Mouse (Mus musculus) small intestine, adult 2 months (tissue): Measurements from ENCODE around the gene Sh3tc1. TPM values are rescaled to one million over a fixed set of nuclear protein-coding genes. Genes with fewer than 3 reads are reported as not detected.

Experiments
- H3K27ac ChIP-seq: fragments of 200-500 bp; 2 replicates; pipeline ENCODE4 v1.5.1; 2012; ENCODE audit warnings: low read depth, low read length, control low read depth, inconsistent platforms; ENCODE audit not compliant: insufficient read depth
- H3K27me3 ChIP-seq: fragments of 200-500 bp; 2 replicates; pipeline ENCODE4 v1.6.1; 2012; ENCODE audit warnings: mild to moderate bottlenecking, moderate library complexity, low read length, inconsistent platforms; ENCODE audit not compliant: control insufficient read depth, insufficient read depth
- H3K36me3 ChIP-seq: fragments of 200-500 bp; 2 replicates; pipeline ENCODE4 v1.6.1; 2012; ENCODE audit warnings: mild to moderate bottlenecking, low read length, control low read depth, inconsistent platforms; ENCODE audit not compliant: control insufficient read depth, insufficient read depth
- H3K4me1 ChIP-seq: fragments of 200-500 bp; 2 replicates; pipeline ENCODE4 v1.6.1; 2012; ENCODE audit warnings: low read length, inconsistent platforms, mixed read lengths; ENCODE audit not compliant: control insufficient read depth, insufficient read depth, insufficient read length
- H3K4me3 ChIP-seq: fragments of 200-500 bp; 2 replicates; pipeline ENCODE4 v1.5.1; 2012; ENCODE audit warnings: low read depth, mild to moderate bottlenecking, control low read depth, inconsistent platforms, low read length, moderate library complexity
- CTCF ChIP-seq: fragments of 200-500 bp; IDR thresholded peaks from 2 replicates; pipeline ENCODE4 v1.5.1; 2012; ENCODE audit warnings: low read depth, mild to moderate bottlenecking, control low read depth, inconsistent platforms, low read length, moderate library complexity, mixed read lengths; ENCODE audit not compliant: insufficient replicate concordance, insufficient read length; ENCODE audit errors: extremely low read depth
- POLR2A ChIP-seq: fragments of 200-500 bp; IDR thresholded peaks from 2 replicates; pipeline ENCODE4 v1.6.1; 2012; ENCODE audit warnings: low read depth, mild to moderate bottlenecking, control low read depth, inconsistent platforms, low read length, moderate library complexity
- WGBS: fragments of 180-500 bp; shearing (Covaris S2); methylation state at CpG from one replicate; pipeline ENCODE4 v1.1.7; 2018; 5-methylcytosine and 5-hydroxymethylcytosine counted together
- polyA plus RNA-seq: library from polyadenylated mRNA; depleted of rRNA; stranded (reverse); fragments of >200 nt; gene quantifications from 2 replicates; pipeline ENCODE4 v1.2.3, GENCODE M21; 2012

The Sh3tc1 gene
- polyA plus RNA-seq, 1 experiment, result 7.7 TPM

DNA sequence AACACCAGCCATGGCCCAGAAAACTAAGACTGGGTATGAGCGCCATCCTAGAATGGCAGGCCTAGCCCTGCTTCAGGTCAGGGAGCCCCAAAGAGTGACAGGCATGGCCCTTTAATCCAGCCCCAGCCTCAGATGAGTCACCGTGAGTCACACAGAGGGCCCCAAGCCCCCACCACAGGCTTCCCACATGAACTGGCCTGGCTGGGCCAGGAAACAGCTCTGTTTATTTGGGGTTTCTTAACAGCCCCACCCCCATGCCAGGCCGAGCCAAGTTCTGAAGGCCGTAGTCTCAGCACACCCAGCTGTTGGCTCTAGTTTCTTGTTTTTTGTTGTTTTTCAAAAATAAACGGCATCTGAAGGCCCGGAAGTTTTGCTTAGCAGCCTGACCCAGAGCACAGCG, 66.7 kb downstream of the Sh3tc1 start:
- H3K36me3 ChIP-seq, result no peaks in the 10 kb centered on the region
- peaks cover 27% of the 10 kb centered on the region for H3K4me1 ChIP-seq
- no peak overlapping the region for H3K4me3 ChIP-seq
- WGBS, result 19% methylated on average over 7 of the region's 7 CpGs
- no peak for TF ChIP-seq CTCF
- H3K27me3 ChIP-seq, result no peaks in the 10 kb centered on the region; the same call in 1 of the 2 replicates
- 0 out of 2 replicates have a peak overlapping the region, but pooled peaks have one; percentile 30 for H3K27ac ChIP-seq

- H3K4me3 ChIP-seq, result no peak overlapping the region
- TF ChIP-seq POLR2A, result no peak
- no peak for TF ChIP-seq CTCF
- H3K4me1 ChIP-seq, result peaks cover 27% of the 10 kb centered on the region
- 70% methylated on average over 1 of the region's 1 CpGs for WGBS
- no peaks in the 10 kb centered on the region for H3K36me3 ChIP-seq
- H3K27me3 ChIP-seq, result no peaks in the 10 kb centered on the region
- 0 out of 2 replicates have a peak overlapping the region, but pooled peaks have one; percentile 30 for H3K27ac ChIP-seq
These were observed 67.2 kb downstream of the Sh3tc1 start for GRCm38 (mm10) chr5:35672581-35672980.

- Histone ChIP-seq H3K4me1 (peaks cover 27% of the 10 kb centered on the region), H3K36me3 (no peaks in the 10 kb centered on the region), H3K27ac (peak overlapping the region; percentile 14; the same call in 1 of the 2 replicates), H3K27me3 (no peaks in the 10 kb centered on the region), H3K4me3 (no peak overlapping the region)
- TF ChIP-seq CTCF, result no peak
- no peak for TF ChIP-seq POLR2A
- 62% methylated on average over 9 of the region's 9 CpGs for WGBS
These were observed 68.3 kb downstream of the Sh3tc1 start for GRCm38 (mm10) chr5:35671474-35671891.

DNA sequence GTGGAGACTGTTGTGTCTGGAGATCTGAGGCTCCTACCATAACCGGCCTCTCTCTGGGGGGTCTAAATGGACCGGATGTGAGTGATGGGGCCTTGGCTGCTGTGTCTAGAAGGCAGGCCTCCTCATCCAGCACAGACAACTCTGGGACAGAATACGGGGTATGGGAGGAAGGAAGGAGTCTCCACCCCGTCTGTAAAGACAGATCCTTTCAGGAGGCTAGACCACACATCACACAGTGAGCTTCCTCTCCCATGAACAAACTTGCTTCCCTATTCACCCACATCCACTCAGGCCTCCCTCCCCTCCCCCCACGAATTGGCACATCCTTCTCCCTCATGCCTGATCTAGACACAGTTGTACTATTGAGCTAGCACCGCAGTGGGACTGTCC, 69.4 kb downstream of the Sh3tc1 start:
- Histone ChIP-seq H3K27me3 (no peaks in the 10 kb centered on the region), H3K4me1 (peaks cover 27% of the 10 kb centered on the region), H3K4me3 (no peak overlapping the region), H3K27ac (no peak overlapping the region), H3K36me3 (no peaks in the 10 kb centered on the region)
- TF ChIP-seq CTCF, result no peak
- no peak for TF ChIP-seq POLR2A
- 70% methylated on average over 6 of the region's 6 CpGs for WGBS

DNA sequence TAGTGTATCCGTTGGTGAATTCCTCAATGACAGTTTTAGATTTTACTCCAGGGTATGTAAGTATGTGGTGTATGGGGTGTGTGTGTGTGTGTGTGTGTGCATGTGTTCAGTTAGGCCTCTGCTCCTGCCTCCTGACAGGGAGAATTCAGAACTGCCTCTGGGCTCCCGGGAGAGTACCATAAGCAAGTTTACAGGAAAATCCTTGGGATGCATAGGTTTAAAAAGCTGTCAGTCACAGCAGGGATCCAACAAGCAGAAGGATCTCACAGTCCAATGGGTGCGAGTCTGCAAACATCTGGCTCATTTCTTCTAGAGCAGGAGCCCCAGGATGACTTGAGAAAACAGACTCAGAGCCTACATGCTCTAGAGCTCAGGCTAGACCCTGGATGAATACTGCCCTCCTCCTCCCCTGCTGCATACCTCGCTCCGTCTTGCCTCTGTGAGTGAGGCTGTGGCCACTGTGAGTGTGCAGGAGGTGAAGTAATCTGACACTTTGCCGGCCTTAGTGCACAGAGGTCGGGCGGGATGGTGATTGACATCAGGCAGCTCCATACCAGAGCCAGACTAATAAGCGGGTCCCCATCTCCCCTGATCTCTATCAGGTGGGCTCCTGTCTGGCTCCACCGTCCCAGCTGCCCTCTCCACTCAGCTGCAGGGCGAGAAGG, 69.9 kb downstream of the Sh3tc1 start:
- H3K27ac ChIP-seq, result no peak overlapping the region

DNA sequence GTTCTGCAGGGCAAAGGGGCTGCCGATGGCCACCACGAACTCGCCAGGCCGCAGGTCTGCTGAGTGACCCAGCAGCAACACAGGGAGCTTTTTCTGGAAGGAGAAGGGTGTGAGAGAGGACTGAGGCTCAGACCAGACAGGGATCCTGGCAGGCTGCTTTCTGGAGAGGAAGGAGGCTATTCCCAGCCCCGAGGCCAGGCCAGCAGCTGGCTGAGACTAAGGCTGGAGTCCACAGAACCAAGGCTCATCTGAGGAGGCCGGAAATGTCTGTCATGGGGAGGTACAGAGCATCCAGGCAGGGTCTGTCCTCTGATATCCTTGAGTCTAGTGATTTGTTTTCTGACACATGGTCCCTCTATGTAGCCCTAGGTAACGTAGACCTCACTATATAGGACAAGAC, 73.6 kb downstream of the Sh3tc1 start:
- H3K4me1 ChIP-seq, result peaks cover 3% of the 10 kb centered on the region
- no peak overlapping the region for H3K27ac ChIP-seq
- H3K36me3 ChIP-seq, result no peaks in the 10 kb centered on the region
- H3K27me3 ChIP-seq, result no peaks in the 10 kb centered on the region
- TF ChIP-seq CTCF, result no peak
- no peak for TF ChIP-seq POLR2A
- H3K4me3 ChIP-seq, result no peak overlapping the region
- WGBS, result 88% methylated on average over 7 of the region's 7 CpGs

More for the DNA sequence above, 69.9 kb downstream of the Sh3tc1 start:
- Histone ChIP-seq H3K4me1 (peaks cover 27% of the 10 kb centered on the region), H3K36me3 (no peaks in the 10 kb centered on the region), H3K4me3 (no peak overlapping the region), H3K27me3 (no peaks in the 10 kb centered on the region)
- 74% methylated on average over 11 of the region's 11 CpGs for WGBS
- no peak for TF ChIP-seq POLR2A
- no peak for TF ChIP-seq CTCF

DNA sequence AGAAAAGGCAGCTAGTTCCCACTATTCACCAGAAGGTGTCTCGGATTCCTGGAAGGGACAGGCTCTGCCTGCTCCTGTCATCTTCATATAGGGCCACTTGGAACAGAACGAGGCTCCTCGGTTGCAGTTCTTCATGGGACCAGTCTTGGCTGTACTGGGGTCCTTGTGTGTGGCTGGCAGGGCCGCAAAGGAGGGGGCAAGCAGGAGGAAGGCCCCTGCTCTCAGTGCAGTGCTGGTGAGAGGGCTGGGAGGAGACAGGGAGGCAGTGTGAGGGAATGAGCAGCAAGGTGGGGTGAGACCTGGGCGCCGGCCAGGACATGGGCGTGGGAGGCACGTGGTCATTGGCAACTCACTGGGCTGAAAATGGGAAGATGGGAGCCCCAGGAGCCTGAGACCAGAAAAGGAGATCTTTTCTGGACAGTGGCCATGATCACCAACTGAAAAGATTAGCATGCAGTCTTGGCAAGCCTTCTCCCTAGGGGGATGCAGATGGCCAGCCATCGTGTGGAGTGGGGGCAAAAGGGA, 77.7 kb downstream of the Sh3tc1 start:
- no peaks in the 10 kb centered on the region for H3K27me3 ChIP-seq
- H3K4me1 ChIP-seq, result peaks cover 3% of the 10 kb centered on the region
- TF ChIP-seq CTCF, result no peak
- TF ChIP-seq POLR2A, result no peak
- H3K4me3 ChIP-seq, result no peak overlapping the region
- H3K27ac ChIP-seq, result no peak overlapping the region
- no peaks in the 10 kb centered on the region for H3K36me3 ChIP-seq
- WGBS, result 53% methylated on average over 9 of the region's 9 CpGs
